ENCODE assay signal across 8 mouse cellular contexts in genomic region chr5:112276267-112276873, GRCm38 (mm10). TPM values are rescaled to one million over a fixed set of nuclear protein-coding genes. Genes with fewer than 3 reads are reported as not detected.
DNase-seq lines count a peak whose midpoint lies in the region; ATAC-seq lines count a peak whose summit lies in the region.

Gene Tpst2 (plus strand): TSS chr5:112276691.

- H3K4me2 ChIP-seq in lung, embryonic 16.5 days (ENCODE audit: low read depth, low read length), result peak within 1 kb of the TSS; percentile 80

- ATAC-seq in hematopoietic stem cell, adult 5-6 weeks (replicated peaks in 1 of 2; ENCODE audit: insufficient read depth in 1 of 2, low FRiP score in 2 of 2, low TSS enrichment in 1 of 2, low read depth in 1 of 2, poor library complexity in 2 of 2, severe bottlenecking in 2 of 2), result peak; percentile 82 to 84
- peak; percentile 98 for ATAC-seq in lung, embryonic 16.5 days (ENCODE audit: low read depth)

- peak; percentile 86 for DNase-seq in MEL-GATA-1-ER (ENCODE audit: extremely low read depth, low read depth)
- DNase-seq in cerebellum, adult 8-10 months, result peak; percentile 100
- DNase-seq in forelimb bud, embryonic 11.5 days (ENCODE audit: low read depth, low spot score), result peak; percentile 99
- DNase-seq in layer of hippocampus, adult 9-10 months (ENCODE audit: low spot score), result peak; percentile 98
- DNase-seq in ovary, postnatal 10 days (ENCODE audit: low spot score), result peak; percentile 96
- peak; percentile 100 for DNase-seq in thymus, postnatal 10 days (ENCODE audit: low spot score in 2 of 2)

- under 1% methylated on average over 48 of the region's 62 CpGs for WGBS in lung, embryonic 16.5 days

- peak within 1 kb of the TSS; percentile 86 for H3K9ac ChIP-seq in lung, embryonic 16.5 days (ENCODE audit: low read length)

- H3K9me3 ChIP-seq in lung, embryonic 16.5 days (ENCODE audit: control insufficient read depth, low read length), result no peaks in the 10 kb centered on the region

- H3K4me3 ChIP-seq in lung, embryonic 16.5 days (ENCODE audit: low read length), result peak within 1 kb of the TSS; percentile 85

- H3K4me1 ChIP-seq in lung, embryonic 16.5 days (replicated peaks; ENCODE audit: control insufficient read depth, insufficient read depth, low read length), result peaks cover 15% of the 10 kb centered on the region

- H3K36me3 ChIP-seq in lung, embryonic 16.5 days (ENCODE audit: control insufficient read depth, insufficient read depth, low read length), result no peaks in the 10 kb centered on the region

- peak within 1 kb of the TSS; percentile 72 for H3K27ac ChIP-seq in lung, embryonic 16.5 days (ENCODE audit: low read length)

- no peaks in the 10 kb centered on the region for H3K27me3 ChIP-seq in lung, embryonic 16.5 days (ENCODE audit: control insufficient read depth, insufficient read depth, low read depth, low read length)

RNA-seq across cellular contexts. Expression of gene Tpst2, which starts in this region (rescaled TPM):
- 41.9 and 56.8 TPM in 2 replicates for total RNA-seq in hematopoietic stem cell, adult 5-6 weeks (2017)
- 66.8 and 67.9 TPM in 2 replicates for polyA plus RNA-seq in lung, embryonic 16.5 days (2015; fragmentation: Nextera tagmentation; extraction: Ambion mirVana)

Comparison
In these comparisons a context has a peak if more than half of its experiments do, and no peak if none do; other contexts are left out.
1. Peak in every context shown above with its lines: DNase-seq, ATAC-seq, H3K4me3 ChIP-seq and H3K27ac ChIP-seq.